Mouse (Mus musculus) embryonic facial prominence, embryonic 10.5 days (tissue): ENCODE data around the gene Atg101. TPM values are rescaled to one million over a fixed set of nuclear protein-coding genes. Genes with fewer than 3 reads are reported as not detected.
A peak's percentile ranks its signal among the peaks of the same experiment; 100 is the strongest.

Experiments used
- DNase-seq: peaks from one replicate; pipeline ENCODE4 v3.0.0-alpha.2; 2017; ENCODE audit warnings: low spot score
- H3K27ac ChIP-seq: fragments of 300-500 bp; sonication (generic); replicated peaks from 2 replicates; pipeline ENCODE4 v1.5.1; 2016; ENCODE audit warnings: mild to moderate bottlenecking
- H3K27me3 ChIP-seq: fragments of 300-500 bp; sonication (generic); replicated peaks from 2 replicates; pipeline ENCODE4 v1.6.1; 2016; ENCODE audit warnings: low read depth, mild to moderate bottlenecking; ENCODE audit not compliant: poor library complexity, severe bottlenecking
- H3K36me3 ChIP-seq: fragments of 300-500 bp; sonication (generic); replicated peaks from 2 replicates; pipeline ENCODE4 v1.6.1; 2016; ENCODE audit warnings: mild to moderate bottlenecking, moderate library complexity
- H3K4me1 ChIP-seq: fragments of 300-500 bp; sonication (generic); 2 replicates; pipeline ENCODE4 v1.6.1; 2016
- H3K4me3 ChIP-seq: fragments of 300-500 bp; sonication (generic); 2 replicates; pipeline ENCODE4 v1.5.1; 2016; ENCODE audit warnings: mild to moderate bottlenecking, moderate library complexity
- H3K9me3 ChIP-seq: fragments of 300-500 bp; sonication (generic); 2 replicates; pipeline ENCODE4 v1.6.1; 2016; ENCODE audit warnings: mild to moderate bottlenecking
- WGBS: fragments of 180-500 bp; shearing (Covaris S2); methylation state at CpG from one replicate; pipeline ENCODE4 v1.1.7; 2016; 5-methylcytosine and 5-hydroxymethylcytosine counted together
- polyA plus RNA-seq: library from polyadenylated mRNA; unstranded; fragments of >200 nt; fragmentation: Nextera tagmentation; extraction: Ambion mirVana; gene quantifications from 2 replicates; pipeline ENCODE4 v1.2.1, GENCODE M21; 2016

Gene Atg101
- polyA plus RNA-seq, 1 experiment from 2014 or later: 91.5 TPM

DNA sequence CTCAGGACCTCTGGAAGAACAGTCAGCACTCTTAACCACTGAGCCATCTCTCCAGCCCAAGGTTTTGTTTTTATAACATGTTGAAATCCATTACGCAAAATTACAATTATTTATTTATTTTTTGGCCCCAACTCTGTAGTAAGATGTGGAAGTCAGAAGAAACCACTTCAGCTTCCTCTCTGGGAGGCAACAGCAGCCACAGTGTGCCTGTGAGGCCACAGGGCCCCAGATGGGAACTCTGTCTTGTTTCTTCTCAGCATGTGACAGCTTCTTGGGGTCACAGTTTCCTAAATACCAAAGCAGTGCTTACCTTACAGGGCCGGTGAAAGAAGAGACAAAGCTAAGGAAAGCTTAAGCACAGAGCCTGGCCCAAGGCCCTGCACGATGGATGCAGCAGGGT lies 40.1 kb upstream of the Atg101 start:
- WGBS: 69% methylated on average over 3 of the region's 3 CpGs
- Histone ChIP-seq H3K27me3 (peaks cover 7% of the 10 kb centered on the region; the same call in 1 of the 2 replicates), H3K36me3 (no peaks in the 10 kb centered on the region), H3K4me1 (peaks cover 58% of the 10 kb centered on the region), H3K27ac (0 out of 2 replicates have a peak overlapping the region, but pooled peaks have one; percentile 20), H3K4me3 (no peak overlapping the region), H3K9me3 (no peaks in the 10 kb centered on the region)
- DNase-seq: no peak

DNA sequence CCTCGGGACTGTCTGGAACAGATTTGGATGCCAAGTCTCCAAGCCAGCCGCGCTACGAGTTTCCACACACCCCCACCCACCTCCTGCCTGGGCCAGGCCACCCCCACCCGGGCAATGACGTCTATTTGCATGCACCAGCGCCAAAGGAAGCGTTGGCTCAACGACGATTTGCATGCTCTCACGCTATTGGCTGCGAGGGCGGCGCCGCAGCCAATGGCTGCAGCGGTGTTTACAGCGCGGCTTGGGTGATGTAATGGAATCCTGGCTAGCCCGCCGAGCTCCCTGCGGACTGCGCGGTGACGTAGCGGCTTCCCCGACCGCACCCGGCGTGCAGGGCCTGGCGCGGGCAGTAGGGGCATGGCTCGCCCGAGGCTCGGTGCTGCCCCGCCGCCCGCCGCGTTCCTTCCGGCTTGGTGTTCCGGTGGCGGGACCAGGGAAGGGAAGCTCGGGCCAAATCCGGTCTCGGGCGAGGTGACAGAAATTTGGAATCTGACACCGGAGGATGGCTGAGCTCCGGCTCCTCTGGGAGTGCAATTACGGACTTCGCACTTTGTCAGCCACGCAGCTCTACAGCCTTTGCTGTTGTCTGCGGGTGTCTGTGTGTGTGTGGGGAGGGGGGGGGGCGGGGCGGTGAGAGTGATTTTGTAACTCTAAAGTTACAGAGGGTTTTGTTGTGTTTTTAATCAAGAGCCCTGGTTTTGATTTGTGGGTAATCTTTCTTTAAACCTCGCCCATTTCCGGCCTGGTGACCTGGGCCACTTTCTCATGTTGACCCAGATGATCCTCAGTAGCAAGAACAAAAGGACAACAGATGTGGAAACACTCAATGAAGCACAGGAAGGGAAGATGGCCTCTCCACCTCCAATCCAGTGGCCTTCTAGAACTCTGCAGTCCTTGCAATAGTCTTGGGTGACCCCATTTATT lies 37.6 kb upstream of the Atg101 start:
- 1% methylated on average over 56 of the region's 56 CpGs for WGBS
- no peaks in the 10 kb centered on the region for H3K36me3 ChIP-seq
- DNase-seq: peak; percentile 97
- H3K9me3 ChIP-seq: no peaks in the 10 kb centered on the region
- H3K4me1 ChIP-seq: peaks cover 45% of the 10 kb centered on the region
- 0 out of 2 replicates have a peak, but pooled peaks cover 5% of the 10 kb centered on the region for H3K27me3 ChIP-seq
- peak overlapping the region; percentile 59 for H3K4me3 ChIP-seq
- H3K27ac ChIP-seq: peak overlapping the region; percentile 94

DNA sequence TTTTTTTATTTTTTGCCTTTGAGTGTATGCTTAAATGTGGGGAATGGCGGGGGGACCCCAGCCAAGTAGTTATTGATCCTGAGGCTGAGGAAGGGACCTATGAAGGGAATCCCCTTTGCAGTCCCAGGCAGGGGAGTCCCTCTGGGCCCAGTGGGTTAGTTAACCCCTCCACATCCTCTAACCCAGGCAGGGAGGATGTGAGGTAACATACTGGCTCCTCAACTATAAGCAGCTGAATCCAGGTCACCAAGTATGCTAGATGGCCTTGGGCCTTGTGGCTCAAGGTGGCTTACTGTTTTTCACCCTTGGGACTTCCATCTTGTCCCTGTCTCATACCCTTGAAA lies 36.9 kb upstream of the Atg101 start:
- no peaks in the 10 kb centered on the region for H3K36me3 ChIP-seq
- no peak for DNase-seq
- peak overlapping the region; percentile 94 for H3K27ac ChIP-seq
- no peaks in the 10 kb centered on the region for H3K27me3 ChIP-seq
- peak overlapping the region; percentile 59 for H3K4me3 ChIP-seq
- no peaks in the 10 kb centered on the region for H3K9me3 ChIP-seq
- H3K4me1 ChIP-seq: peaks cover 39% of the 10 kb centered on the region
- 60% methylated on average over 1 of the region's 1 CpGs for WGBS

DNA sequence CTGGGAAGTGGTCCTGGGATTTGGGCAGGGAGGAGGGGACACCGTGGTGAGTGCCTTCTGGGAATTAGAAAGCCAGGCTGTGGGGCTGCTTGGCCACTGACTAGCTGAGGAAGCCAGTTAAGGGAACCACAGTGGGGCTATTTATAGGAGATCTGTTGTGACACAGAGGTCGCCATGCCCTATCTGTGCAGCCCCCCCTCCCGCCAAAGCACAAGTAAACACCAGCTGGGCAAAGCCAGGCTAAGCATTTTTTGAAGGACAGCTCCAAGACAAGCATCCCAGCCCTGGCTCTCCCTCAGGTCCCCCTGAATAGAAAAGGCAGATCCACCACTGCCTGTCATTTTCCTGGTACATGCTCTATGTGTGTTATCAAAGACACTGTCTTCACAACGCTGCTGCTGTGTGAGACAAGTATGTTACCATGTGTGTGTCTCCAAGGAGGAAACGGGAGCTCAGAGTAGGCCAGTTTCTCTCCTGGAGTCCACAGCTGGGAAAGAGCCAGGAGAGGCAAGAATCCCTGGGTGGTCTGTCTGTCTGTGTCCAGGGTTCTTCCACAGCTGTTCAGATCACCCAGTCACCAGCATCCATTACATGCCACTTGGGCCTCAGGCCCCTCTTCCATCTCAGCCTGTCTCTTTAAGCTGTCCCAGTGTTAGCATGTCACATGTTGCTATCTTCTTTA lies 35.9 kb upstream of the Atg101 start:
- Histone ChIP-seq H3K4me1 (peaks cover 32% of the 10 kb centered on the region), H3K9me3 (no peaks in the 10 kb centered on the region), H3K4me3 (0 out of 2 replicates have a peak overlapping the region, but pooled peaks have one; percentile 11), H3K27me3 (no peaks in the 10 kb centered on the region; the same call in 1 of the 2 replicates), H3K36me3 (no peaks in the 10 kb centered on the region), H3K27ac (peak overlapping the region; percentile 62)
- no peak for DNase-seq
- WGBS: 31% methylated on average over 5 of the region's 5 CpGs

DNA sequence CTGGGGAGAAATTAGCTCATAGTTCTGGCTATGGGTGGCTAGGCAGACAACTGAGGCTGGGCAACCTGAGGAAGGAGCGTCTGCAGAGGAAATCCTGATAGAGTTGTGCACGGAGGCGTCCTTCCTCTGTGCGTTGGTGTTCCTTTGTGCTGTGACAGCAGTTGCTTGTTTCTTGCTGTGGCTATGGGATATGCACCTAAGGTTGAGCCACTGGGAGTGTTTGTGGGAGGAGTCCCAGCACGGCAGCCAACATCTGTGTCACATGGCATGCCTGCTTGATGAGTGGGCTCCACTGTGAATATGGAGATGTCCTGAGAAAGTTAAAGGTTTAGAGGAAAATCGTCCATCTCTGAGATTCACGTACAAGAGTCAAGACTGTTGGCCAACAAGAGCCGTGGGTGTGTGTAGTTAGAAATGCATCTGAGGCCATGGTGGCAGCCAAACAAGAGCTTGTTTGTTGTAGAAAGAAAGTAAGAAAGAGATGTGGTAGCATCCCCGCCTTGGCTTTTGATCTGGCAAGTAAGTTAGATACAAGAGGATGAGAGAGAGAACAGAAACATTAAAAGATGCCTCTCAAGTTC lies 33.8 kb upstream of the Atg101 start:
- Histone ChIP-seq H3K27me3 (no peaks in the 10 kb centered on the region; the same call in 1 of the 2 replicates), H3K9me3 (no peaks in the 10 kb centered on the region), H3K4me3 (no peak overlapping the region), H3K4me1 (peaks cover 50% of the 10 kb centered on the region), H3K36me3 (no peaks in the 10 kb centered on the region), H3K27ac (no peak overlapping the region)
- DNase-seq: no peak
- WGBS: 84% methylated on average over 9 of the region's 9 CpGs

DNA sequence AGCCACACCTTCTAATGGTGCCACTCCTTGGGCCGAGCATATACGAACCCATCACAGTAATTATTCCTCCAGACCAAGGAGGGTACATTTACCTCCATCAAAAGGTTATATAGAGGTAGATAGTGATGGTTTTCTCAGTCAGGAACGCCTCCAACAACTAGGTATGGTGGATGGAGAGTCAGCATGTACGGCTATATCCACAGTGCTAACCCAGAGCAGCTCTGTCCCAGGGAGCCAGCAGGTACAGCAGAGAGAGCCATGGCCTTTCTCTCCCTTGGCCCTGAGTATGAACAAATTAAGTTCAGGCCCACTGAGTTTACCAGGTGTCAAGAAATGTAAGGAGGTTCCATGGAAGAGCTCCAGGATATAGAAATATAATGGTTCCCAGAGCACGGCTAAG lies 32.1 kb upstream of the Atg101 start:
- DNase-seq: no peak
- Histone ChIP-seq H3K4me3 (no peak overlapping the region), H3K27me3 (no peaks in the 10 kb centered on the region; the same call in 1 of the 2 replicates), H3K27ac (no peak overlapping the region), H3K36me3 (no peaks in the 10 kb centered on the region), H3K9me3 (no peaks in the 10 kb centered on the region), H3K4me1 (peaks cover 51% of the 10 kb centered on the region)
- 91% methylated on average over 5 of the region's 5 CpGs for WGBS

DNA sequence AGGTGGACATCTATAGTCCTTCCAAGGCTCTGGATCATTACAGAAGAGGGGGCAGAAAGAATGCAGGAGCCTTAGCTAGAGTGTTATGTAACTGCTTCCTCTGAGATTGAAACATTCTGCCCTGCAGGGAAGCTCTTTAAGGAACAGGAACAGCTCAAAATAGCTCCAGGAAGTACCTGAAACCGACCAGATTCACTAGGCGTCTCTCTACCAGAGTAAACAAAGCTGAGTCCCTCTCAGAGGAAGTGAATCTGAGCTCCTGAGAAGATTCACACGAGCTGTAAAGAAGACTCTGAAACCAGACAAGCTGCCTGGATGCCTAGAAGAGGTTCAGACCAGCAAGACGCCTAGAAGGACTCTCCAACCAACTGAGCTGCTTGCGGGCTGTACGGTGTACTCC lies 31.5 kb upstream of the Atg101 start:
- Histone ChIP-seq H3K9me3 (no peaks in the 10 kb centered on the region), H3K4me1 (peaks cover 49% of the 10 kb centered on the region), H3K36me3 (no peaks in the 10 kb centered on the region), H3K27ac (no peak overlapping the region), H3K27me3 (no peaks in the 10 kb centered on the region; the same call in 1 of the 2 replicates), H3K4me3 (no peak overlapping the region)
- 81% methylated on average over 6 of the region's 6 CpGs for WGBS
- no peak for DNase-seq

DNA sequence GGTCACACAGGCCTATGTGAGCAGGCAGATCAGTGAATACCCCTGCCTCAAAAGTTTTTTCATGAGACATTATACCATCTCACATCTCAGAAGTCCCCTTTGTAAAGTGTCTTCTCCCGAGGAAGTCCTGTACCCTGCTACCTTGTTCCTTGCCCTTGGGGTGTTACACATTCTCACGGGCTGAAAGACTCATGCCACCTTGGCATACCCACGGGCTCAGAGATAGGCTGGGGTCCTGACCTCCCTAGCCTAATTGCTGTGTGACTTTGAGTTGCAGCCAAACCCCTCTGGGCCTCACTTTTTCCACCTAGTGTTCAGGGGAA lies 30.5 kb upstream of the Atg101 start:
- Histone ChIP-seq H3K9me3 (no peaks in the 10 kb centered on the region), H3K27ac (peak overlapping the region; percentile 92), H3K4me3 (peak overlapping the region; percentile 82), H3K36me3 (no peaks in the 10 kb centered on the region), H3K27me3 (no peaks in the 10 kb centered on the region; the same call in 1 of the 2 replicates), H3K4me1 (peaks cover 42% of the 10 kb centered on the region)
- no peak for DNase-seq
- WGBS: 30% methylated on average over 3 of the region's 3 CpGs

DNA sequence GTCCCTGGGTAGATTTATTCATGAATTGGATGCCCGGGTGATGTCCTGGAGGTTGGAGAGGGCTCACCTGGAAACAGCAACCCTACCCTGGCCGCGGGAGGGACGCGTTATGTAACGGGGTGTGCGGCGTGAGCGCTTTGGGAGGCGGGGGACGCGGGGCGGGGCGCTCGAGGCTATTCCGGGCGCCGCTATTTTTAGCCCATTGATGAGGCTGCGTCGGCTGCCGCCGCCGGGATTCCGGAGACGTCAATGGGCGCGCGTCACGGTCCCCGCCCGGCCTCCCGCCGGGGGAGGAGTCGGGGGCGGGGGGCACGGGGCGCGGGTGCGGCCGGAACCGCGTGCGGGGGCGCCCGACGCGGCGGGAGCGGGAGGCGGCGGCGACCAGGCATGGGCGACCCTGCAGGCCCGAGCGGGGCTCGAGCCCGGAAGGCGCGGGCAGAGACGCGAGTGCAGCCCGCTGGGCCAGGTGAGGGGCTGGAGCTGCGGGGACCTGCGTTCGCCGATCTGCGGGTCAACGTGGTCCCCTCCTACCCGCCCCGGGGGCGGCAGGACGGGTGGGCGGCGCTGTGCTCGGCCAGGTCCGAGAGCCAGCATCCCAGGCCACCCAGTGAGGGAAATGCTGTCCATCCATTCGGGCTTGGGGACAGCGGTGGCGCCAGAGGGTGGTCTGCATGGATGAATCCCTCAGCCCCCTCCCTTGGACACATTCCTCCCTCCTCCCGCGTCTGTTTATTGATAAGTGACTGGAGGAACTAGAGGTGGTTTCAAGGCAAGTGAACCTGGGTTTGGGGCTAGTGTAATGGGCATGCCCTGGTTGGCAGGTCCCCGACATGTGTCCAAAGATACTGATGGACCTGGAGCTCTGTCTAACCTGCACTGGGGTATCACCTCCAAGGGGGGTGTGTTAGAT lies 29.9 kb upstream of the Atg101 start, which contains the start of gene Nr4a1:
Gene Nr4a1 (plus strand): TSS at position 384 of the 910 bp plus-strand sequence.
- H3K4me1 ChIP-seq: peaks cover 41% of the 10 kb centered on the region
- DNase-seq: peak; percentile 75
- no peaks in the 10 kb centered on the region for H3K36me3 ChIP-seq
- no peaks in the 10 kb centered on the region; the same call in 1 of the 2 replicates for H3K27me3 ChIP-seq
- H3K4me3 ChIP-seq: peak within 1 kb of the TSS; percentile 82
- peak within 1 kb of the TSS; percentile 92 for H3K27ac ChIP-seq
- H3K9me3 ChIP-seq: no peaks in the 10 kb centered on the region
- 1% methylated on average over 82 of the region's 82 CpGs for WGBS

DNA sequence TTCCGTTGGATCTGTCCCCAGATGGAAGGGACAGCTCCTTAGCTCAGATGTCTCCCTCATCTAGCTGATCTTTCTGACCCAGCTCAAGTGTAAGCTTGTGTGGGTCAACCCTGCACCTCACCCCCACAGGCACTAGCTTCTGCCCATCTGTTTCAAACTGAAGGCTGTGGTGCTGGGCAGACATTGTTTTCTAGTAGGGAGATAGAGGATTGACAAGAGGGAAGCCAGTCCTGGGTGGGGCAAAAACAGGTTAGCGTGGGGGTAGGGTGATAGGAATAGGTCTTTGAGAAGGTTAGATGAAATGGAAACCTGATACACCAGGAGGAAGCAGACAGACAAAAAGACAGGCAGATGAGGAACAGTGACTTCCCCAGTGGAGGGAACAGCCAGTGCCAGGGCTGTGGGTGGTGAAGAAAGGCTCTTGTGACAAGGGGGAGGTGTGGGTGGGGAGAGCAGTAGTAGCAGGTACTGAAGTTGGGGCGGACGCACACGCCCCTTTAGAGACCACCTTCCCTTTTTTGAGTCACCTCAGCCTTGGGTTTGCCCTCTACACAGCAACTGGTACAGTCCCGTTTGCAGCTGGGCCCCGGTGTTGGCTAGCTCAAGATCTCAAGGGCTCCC lies 28.1 kb upstream of the Atg101 start:
- WGBS: 78% methylated on average over 7 of the region's 7 CpGs
- no peak for DNase-seq
- H3K4me1 ChIP-seq: peaks cover 54% of the 10 kb centered on the region
- H3K27ac ChIP-seq: no peak overlapping the region; the same call in 1 of the 2 replicates
- 0 out of 2 replicates have a peak, but pooled peaks cover 7% of the 10 kb centered on the region for H3K36me3 ChIP-seq
- H3K27me3 ChIP-seq: no peaks in the 10 kb centered on the region; the same call in 1 of the 2 replicates
- no peak overlapping the region for H3K4me3 ChIP-seq
- no peaks in the 10 kb centered on the region for H3K9me3 ChIP-seq

DNA sequence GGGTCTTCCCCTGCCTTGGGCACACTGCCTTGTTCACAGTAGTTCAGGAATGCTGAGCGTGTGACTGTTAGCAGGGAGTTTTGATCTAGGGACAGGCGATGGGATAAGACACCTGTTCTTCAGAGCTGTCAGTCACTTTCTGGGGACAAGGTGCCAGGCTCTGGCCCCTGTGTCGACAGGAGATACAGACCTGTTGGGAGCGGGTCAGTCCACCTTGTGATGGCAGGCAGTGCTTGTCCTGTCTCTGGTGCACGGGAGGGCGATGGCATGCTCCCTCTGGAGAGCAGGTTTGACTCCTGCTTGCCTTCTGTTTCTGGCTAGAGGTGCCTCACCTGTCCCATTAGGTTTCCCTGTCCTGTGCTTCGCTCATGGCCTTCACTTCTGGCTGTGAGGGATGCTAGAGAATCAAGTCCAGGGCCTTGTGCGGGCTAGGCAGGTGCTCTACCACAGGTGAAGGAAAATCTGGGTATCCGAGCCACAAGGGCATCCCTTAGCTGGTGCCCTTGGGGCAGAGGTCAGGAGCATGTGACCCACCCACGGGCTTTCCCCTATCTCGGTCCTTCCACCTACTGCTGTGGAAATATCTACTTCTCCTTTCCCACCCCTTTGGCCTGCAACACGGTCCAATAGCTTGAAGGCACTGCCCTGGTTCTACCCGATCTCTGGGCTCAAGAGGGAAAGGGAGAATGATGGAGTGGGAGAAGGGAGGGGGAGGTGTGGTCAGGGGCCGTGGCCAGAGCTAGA lies 27.4 kb upstream of the Atg101 start:
- Histone ChIP-seq H3K27me3 (no peaks in the 10 kb centered on the region; the same call in 1 of the 2 replicates), H3K27ac (no peak overlapping the region), H3K36me3 (0 out of 2 replicates have a peak, but pooled peaks cover 7% of the 10 kb centered on the region), H3K4me1 (peaks cover 61% of the 10 kb centered on the region), H3K4me3 (no peak overlapping the region), H3K9me3 (no peaks in the 10 kb centered on the region)
- DNase-seq: no peak
- 77% methylated on average over 14 of the region's 14 CpGs for WGBS
